Mouse (Mus musculus): Measurements from ENCODE around the gene Nfe2l1. TPM values are rescaled to one million over a fixed set of nuclear protein-coding genes. Genes with fewer than 3 reads are reported as not detected.
A peak's percentile ranks its signal among the peaks of the same experiment; 100 is the strongest.
"Not testable (repeated sequence)": the region's sequence is repeated elsewhere in the genome, so short reads cannot be mapped to it uniquely, and the experiment has no call there.

Gene Nfe2l1
- polyA plus RNA-seq, 1 experiment from 2014 or later = 75.3 TPM

GRCm38 (mm10) chr11:96796081-96796480, 33.7 kb downstream of the Nfe2l1 start:
- ATAC-seq (replicated peaks; ENCODE audit: insufficient number of reproducible peaks, insufficient read depth, low FRiP score, low read depth) = no peak
- 98% methylated on average over 2 of the region's 2 CpGs for WGBS
- H3K4me2 ChIP-seq = no peak overlapping the region
- peaks cover 15% of the 10 kb centered on the region for H3K4me1 ChIP-seq (replicated peaks)
- no peak overlapping the region for H3K4me3 ChIP-seq
- no peak overlapping the region for H3K9ac ChIP-seq
- no peak overlapping the region for H3K27ac ChIP-seq
- H3K27me3 ChIP-seq = no peaks in the 10 kb centered on the region
- peaks cover 2% of the 10 kb centered on the region for H3K36me3 ChIP-seq
- no peaks in the 10 kb centered on the region for H3K9me3 ChIP-seq (replicated peaks)

- H3K4me2 ChIP-seq = no peak overlapping the region
- H3K9ac ChIP-seq = no peak overlapping the region
- 89% methylated on average over 13 of the region's 13 CpGs for WGBS
- no peaks in the 10 kb centered on the region for H3K27me3 ChIP-seq
- H3K4me3 ChIP-seq = no peak overlapping the region
- H3K27ac ChIP-seq = no peak overlapping the region
- no peaks in the 10 kb centered on the region for H3K9me3 ChIP-seq (replicated peaks)
- H3K4me1 ChIP-seq (replicated peaks) = peaks cover 21% of the 10 kb centered on the region
- no peaks in the 10 kb centered on the region; the same call in 1 of the 2 replicates for H3K36me3 ChIP-seq
- no peak for ATAC-seq (replicated peaks; ENCODE audit: insufficient number of reproducible peaks, insufficient read depth, low FRiP score, low read depth)
Measured at GRCm38 (mm10) chr11:96795491-96795890, 34.3 kb downstream of the Nfe2l1 start.

- Histone ChIP-seq H3K4me2 (peak overlapping the region; percentile 81), H3K9me3 (replicated peaks) (no peaks in the 10 kb centered on the region), H3K36me3 (no peaks in the 10 kb centered on the region; the same call in 1 of the 2 replicates), H3K4me1 (replicated peaks) (peaks cover 28% of the 10 kb centered on the region), H3K4me3 (peak overlapping the region; percentile 73), H3K9ac (no peak overlapping the region; the same call in 1 of the 2 replicates), H3K27ac (no peak overlapping the region), H3K27me3 (no peaks in the 10 kb centered on the region)
- 11% methylated on average over 1 of the region's 1 CpGs for WGBS
- ATAC-seq (replicated peaks; ENCODE audit: insufficient number of reproducible peaks, insufficient read depth, low FRiP score, low read depth) = no peak
Measured at GRCm38 (mm10) chr11:96790681-96791080, 39.1 kb downstream of the Nfe2l1 start.

GRCm38 (mm10) chr11:96789990-96790389, 39.8 kb downstream of the Nfe2l1 start:
- Histone ChIP-seq H3K4me1 (replicated peaks) (peaks cover 28% of the 10 kb centered on the region), H3K4me2 (peak overlapping the region; percentile 81), H3K4me3 (peak overlapping the region; percentile 73), H3K9ac (peak overlapping the region; percentile 82), H3K27ac (peak overlapping the region; percentile 97), H3K36me3 (no peaks in the 10 kb centered on the region; the same call in 1 of the 2 replicates), H3K27me3 (no peaks in the 10 kb centered on the region), H3K9me3 (replicated peaks) (no peaks in the 10 kb centered on the region)
- WGBS = 13% methylated on average over 5 of the region's 5 CpGs
- no peak for ATAC-seq (replicated peaks; ENCODE audit: insufficient number of reproducible peaks, insufficient read depth, low FRiP score, low read depth)

GRCm38 (mm10) chr11:96788871-96789795, 40.6 kb downstream of the Nfe2l1 start, which contains the start of gene Cbx1:
Gene Cbx1, plus strand, starts transcription at chr11:96789127.
- Histone ChIP-seq H3K36me3 (no peaks in the 10 kb centered on the region), H3K4me2 (peak within 1 kb of the TSS; percentile 81), H3K4me3 (peak within 1 kb of the TSS; percentile 73), H3K9me3 (replicated peaks) (no peaks in the 10 kb centered on the region), H3K27me3 (no peaks in the 10 kb centered on the region), H3K27ac (peak within 1 kb of the TSS; percentile 97), H3K4me1 (replicated peaks) (peaks cover 28% of the 10 kb centered on the region), H3K9ac (peak within 1 kb of the TSS; percentile 82)
- WGBS = under 1% methylated on average over 93 of the region's 93 CpGs
- peak; percentile 98 for ATAC-seq (replicated peaks; ENCODE audit: insufficient number of reproducible peaks, insufficient read depth, low FRiP score, low read depth)

- Histone ChIP-seq H3K4me2 (no peak overlapping the region), H3K4me1 (replicated peaks) (peaks cover 19% of the 10 kb centered on the region), H3K27ac (no peak overlapping the region), H3K9me3 (replicated peaks) (no peaks in the 10 kb centered on the region), H3K4me3 (no peak overlapping the region), H3K27me3 (no peaks in the 10 kb centered on the region), H3K9ac (no peak overlapping the region), H3K36me3 (no peaks in the 10 kb centered on the region)
- WGBS = 38% methylated on average over 9 of the region's 9 CpGs
- ATAC-seq (replicated peaks; ENCODE audit: insufficient number of reproducible peaks, insufficient read depth, low FRiP score, low read depth) = no peak
Measured at GRCm38 (mm10) chr11:96786731-96787450, 42.9 kb downstream of the Nfe2l1 start.

- 18% methylated on average over 7 of the region's 7 CpGs for WGBS
- not testable (repeated sequence) for H3K4me1 ChIP-seq (replicated peaks); H3K9ac ChIP-seq; H3K4me2 ChIP-seq; H3K4me3 ChIP-seq; H3K27ac ChIP-seq; H3K36me3 ChIP-seq; ATAC-seq (replicated peaks; ENCODE audit: insufficient number of reproducible peaks, insufficient read depth, low FRiP score, low read depth); H3K27me3 ChIP-seq; H3K9me3 ChIP-seq (replicated peaks)
Measured at GRCm38 (mm10) chr11:96784847-96785246, 44.9 kb downstream of the Nfe2l1 start.

GRCm38 (mm10) chr11:96781425-96781824, 48.3 kb downstream of the Nfe2l1 start:
- no peak for ATAC-seq (replicated peaks; ENCODE audit: insufficient number of reproducible peaks, insufficient read depth, low FRiP score, low read depth)
- WGBS = 74% methylated on average over 2 of the region's 2 CpGs
- no peaks in the 10 kb centered on the region for H3K9me3 ChIP-seq (replicated peaks)

GRCm38 (mm10) chr11:96780306-96780705, 49.5 kb downstream of the Nfe2l1 start:
- no peaks in the 10 kb centered on the region for H3K9me3 ChIP-seq (replicated peaks)
- no peaks in the 10 kb centered on the region for H3K27me3 ChIP-seq
- no peak overlapping the region for H3K9ac ChIP-seq
- no peak for ATAC-seq (replicated peaks; ENCODE audit: insufficient number of reproducible peaks, insufficient read depth, low FRiP score, low read depth)
- no peak overlapping the region for H3K4me3 ChIP-seq
- no peak overlapping the region for H3K4me2 ChIP-seq
- no peak overlapping the region for H3K27ac ChIP-seq
- no peaks in the 10 kb centered on the region for H3K36me3 ChIP-seq
- peaks cover 11% of the 10 kb centered on the region for H3K4me1 ChIP-seq (replicated peaks)
- WGBS = 71% methylated on average over 5 of the region's 5 CpGs

More at GRCm38 (mm10) chr11:96781425-96781824, 48.3 kb downstream of the Nfe2l1 start:
- Histone ChIP-seq H3K27me3 (no peaks in the 10 kb centered on the region), H3K27ac (no peak overlapping the region), H3K4me2 (no peak overlapping the region), H3K4me1 (replicated peaks) (peaks cover 9% of the 10 kb centered on the region), H3K4me3 (no peak overlapping the region), H3K9ac (no peak overlapping the region), H3K36me3 (no peaks in the 10 kb centered on the region)

- Histone ChIP-seq H3K27ac (peak overlapping the region; percentile 72), H3K4me2 (peak overlapping the region; percentile 75), H3K4me3 (peak overlapping the region; percentile 71), H3K9ac (peak overlapping the region; percentile 49), H3K4me1 (replicated peaks) (peaks cover 11% of the 10 kb centered on the region)
- ATAC-seq (replicated peaks; ENCODE audit: insufficient number of reproducible peaks, insufficient read depth, low FRiP score, low read depth); H3K9me3 ChIP-seq (replicated peaks); H3K27me3 ChIP-seq; H3K36me3 ChIP-seq: not testable (repeated sequence)
- 62% methylated on average over 10 of the region's 10 CpGs for WGBS
Measured at GRCm38 (mm10) chr11:96778061-96778627, 51.6 kb downstream of the Nfe2l1 start.

Measured in heart, embryonic 15.5 days (tissue).